Comparison of ENCODE assay signal across 15 mouse cellular contexts in genomic region chr5:115262502-115263291, GRCm38 (mm10).
"Had no signal": no experiment of that assay in that cellular context is flagged by ENCODE, and none has a peak within 500 bp of the region (broad histone marks: within the 10 kb centered on the region; RNA-seq: fewer than 3 reads in every experiment).

No protein-coding gene starts in this region.

- H3K9ac ChIP-seq: intestine, embryonic 15.5 days; limb, embryonic 13.5 days; liver, embryonic 14.5 days; lung, embryonic 14.5 days; neural tube, embryonic 15.5 days; stomach, embryonic 15.5 days had no signal

- H3K27me3 ChIP-seq: intestine, embryonic 15.5 days; limb, embryonic 13.5 days; neural tube, embryonic 15.5 days; stomach, embryonic 15.5 days had no signal

- DNase-seq: kidney, adult 2 months; kidney, postnatal 25 days; layer of hippocampus, adult 9-11 months; lung, embryonic 14.5 days; lung, postnatal 10 days; lung, postnatal 4 days; midbrain, embryonic 14.5 days; right cerebral cortex, postnatal 14 days; thymus, postnatal 4 days had no signal

- H3K27ac ChIP-seq: intestine, embryonic 15.5 days; limb, embryonic 13.5 days; liver, embryonic 14.5 days; neural tube, embryonic 15.5 days; stomach, embryonic 15.5 days had no signal

- H3K9me3 ChIP-seq: intestine, embryonic 15.5 days; limb, embryonic 13.5 days; neural tube, embryonic 15.5 days; stomach, embryonic 15.5 days had no signal

- H3K4me3 ChIP-seq: intestine, embryonic 15.5 days; limb, embryonic 13.5 days; myocyte; neural tube, embryonic 15.5 days; stomach, embryonic 15.5 days had no signal

- H3K4me2 ChIP-seq: intestine, embryonic 15.5 days; limb, embryonic 13.5 days; lung, embryonic 14.5 days; neural tube, embryonic 15.5 days; stomach, embryonic 15.5 days had no signal

- ATAC-seq: intestine, embryonic 15.5 days had no signal
